Mouse (Mus musculus) hindbrain, embryonic 13.5 days (tissue): Measurements from ENCODE around the gene Ccdc51. TPM values are rescaled to one million over a fixed set of nuclear protein-coding genes. Genes with fewer than 3 reads are reported as not detected.

ENCODE experiments used
- ATAC-seq: fragments of 200-750 bp; cut with Nextera tagmentation; 2 replicates; pipeline ENCODE4 v1.8.0; 2017; ENCODE audit warnings: moderate TSS enrichment; ENCODE audit not compliant: low FRiP score
- H3K27ac ChIP-seq: fragments of 300-500 bp; sonication (generic); 2 replicates; pipeline ENCODE4 v1.5.1; 2015; ENCODE audit warnings: inconsistent platforms, mild to moderate bottlenecking, moderate library complexity
- H3K27me3 ChIP-seq: fragments of 300-500 bp; sonication (generic); 2 replicates; pipeline ENCODE4 v1.6.1; 2015; ENCODE audit warnings: mild to moderate bottlenecking, inconsistent platforms
- H3K36me3 ChIP-seq: fragments of 300-500 bp; sonication (generic); 2 replicates; pipeline ENCODE4 v1.6.1; 2015; ENCODE audit warnings: mild to moderate bottlenecking, inconsistent platforms
- H3K4me1 ChIP-seq: fragments of 300-500 bp; sonication (generic); replicated peaks from 2 replicates; pipeline ENCODE4 v1.6.1; 2015; ENCODE audit warnings: inconsistent platforms
- H3K4me2 ChIP-seq: fragments of 300-500 bp; sonication (generic); 2 replicates; pipeline ENCODE4 v1.6.1; 2015; ENCODE audit warnings: inconsistent platforms, mild to moderate bottlenecking, moderate library complexity
- H3K4me3 ChIP-seq: fragments of 300-500 bp; sonication (generic); 2 replicates; pipeline ENCODE4 v1.5.1; 2015; ENCODE audit warnings: mild to moderate bottlenecking, inconsistent platforms
- H3K9ac ChIP-seq: fragments of 300-500 bp; sonication (generic); 2 replicates; pipeline ENCODE4 v1.6.1; 2015; ENCODE audit warnings: mild to moderate bottlenecking, inconsistent platforms
- H3K9me3 ChIP-seq: fragments of 300-500 bp; sonication (generic); 2 replicates; pipeline ENCODE4 v1.6.1; 2016; ENCODE audit warnings: inconsistent platforms
- WGBS: fragments of 180-500 bp; shearing (Covaris S2); methylation state at CpG from one replicate; pipeline ENCODE4 v1.1.7; 2015; 5-methylcytosine and 5-hydroxymethylcytosine counted together
- polyA plus RNA-seq: library from polyadenylated mRNA; unstranded; fragments of >200 nt; fragmentation: Nextera tagmentation; extraction: Ambion mirVana; gene quantifications from 2 replicates; pipeline ENCODE4 v1.2.1, GENCODE M21; 2015

Ccdc51 gene
- polyA plus RNA-seq, 1 experiment from 2014 or later = 14.7 TPM

DNA sequence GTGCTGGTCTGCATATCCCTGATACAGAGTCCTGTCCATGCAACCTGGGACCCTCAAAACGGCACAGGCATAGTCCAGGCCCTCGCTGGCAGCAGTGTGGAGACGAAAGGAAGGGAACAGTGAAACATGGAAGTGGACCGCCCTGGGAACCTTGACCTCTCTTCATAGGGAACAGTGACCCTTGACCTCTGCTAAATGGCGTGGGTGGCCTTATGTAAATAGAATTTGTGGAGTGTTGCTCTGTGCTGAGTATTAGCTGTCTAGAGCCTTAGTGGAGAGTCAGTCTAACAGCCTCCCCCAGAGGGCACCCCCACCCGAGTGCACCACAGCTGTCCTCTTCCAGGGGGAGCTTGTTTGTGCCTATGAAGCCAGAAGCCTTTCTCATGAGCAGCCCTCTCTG, 10.5 kb downstream of the Ccdc51 start:
- Histone ChIP-seq H3K9ac (no peak overlapping the region), H3K4me3 (no peak overlapping the region), H3K27ac (no peak overlapping the region), H3K27me3 (no peaks in the 10 kb centered on the region), H3K4me1 (peaks cover 37% of the 10 kb centered on the region), H3K4me2 (no peak overlapping the region), H3K36me3 (peaks cover 35% of the 10 kb centered on the region), H3K9me3 (no peaks in the 10 kb centered on the region)
- 35% methylated on average over 6 of the region's 6 CpGs for WGBS
- ATAC-seq = no peak

GRCm38 (mm10) chr9:109093786-109094552, 11.7 kb downstream of the Ccdc51 start:
- WGBS = 13% methylated on average over 11 of the region's 11 CpGs

GRCm38 (mm10) chr9:109094553-109095136, 12.4 kb downstream of the Ccdc51 start:
- H3K36me3 ChIP-seq = peaks cover 31% of the 10 kb centered on the region
- peak overlapping the region; percentile 95 for H3K4me2 ChIP-seq
- peak overlapping the region; percentile 100 for H3K27ac ChIP-seq
- peaks cover 51% of the 10 kb centered on the region for H3K4me1 ChIP-seq
- under 1% methylated on average over 21 of the region's 21 CpGs for WGBS
- peak overlapping the region; percentile 97 for H3K9ac ChIP-seq
- peak; percentile 9; the same call in 1 of the 2 replicates for ATAC-seq
- peak overlapping the region; percentile 69 for H3K4me3 ChIP-seq
- no peaks in the 10 kb centered on the region for H3K9me3 ChIP-seq
- no peaks in the 10 kb centered on the region for H3K27me3 ChIP-seq

More at GRCm38 (mm10) chr9:109093786-109094552, 11.7 kb downstream of the Ccdc51 start:
- peak overlapping the region; percentile 97 for H3K9ac ChIP-seq
- ATAC-seq = 0 out of 2 replicates have a peak, but pooled peaks have one; percentile 0
- H3K27ac ChIP-seq = peak overlapping the region; percentile 100
- H3K36me3 ChIP-seq = peaks cover 34% of the 10 kb centered on the region
- peak overlapping the region; percentile 95 for H3K4me2 ChIP-seq
- peaks cover 44% of the 10 kb centered on the region for H3K4me1 ChIP-seq
- no peaks in the 10 kb centered on the region for H3K27me3 ChIP-seq
- H3K4me3 ChIP-seq = peak overlapping the region; percentile 69
- H3K9me3 ChIP-seq = no peaks in the 10 kb centered on the region

- peaks cover 34% of the 10 kb centered on the region for H3K36me3 ChIP-seq
- H3K4me2 ChIP-seq = peak within 1 kb of the TSS; percentile 95
- under 1% methylated on average over 89 of the region's 102 CpGs for WGBS
- peak; percentile 67 for ATAC-seq
- peak within 1 kb of the TSS; percentile 97 for H3K9ac ChIP-seq
- no peaks in the 10 kb centered on the region for H3K9me3 ChIP-seq
- peaks cover 58% of the 10 kb centered on the region for H3K4me1 ChIP-seq
- no peaks in the 10 kb centered on the region for H3K27me3 ChIP-seq
- H3K27ac ChIP-seq = peak within 1 kb of the TSS; percentile 100
- peak within 1 kb of the TSS; percentile 69 for H3K4me3 ChIP-seq
Measured at GRCm38 (mm10) chr9:109095137-109095982, 13.1 kb downstream of the Ccdc51 start, which contains the start of gene Plxnb1. Gene Plxnb1 (plus strand): TSS chr9:109095389.

DNA sequence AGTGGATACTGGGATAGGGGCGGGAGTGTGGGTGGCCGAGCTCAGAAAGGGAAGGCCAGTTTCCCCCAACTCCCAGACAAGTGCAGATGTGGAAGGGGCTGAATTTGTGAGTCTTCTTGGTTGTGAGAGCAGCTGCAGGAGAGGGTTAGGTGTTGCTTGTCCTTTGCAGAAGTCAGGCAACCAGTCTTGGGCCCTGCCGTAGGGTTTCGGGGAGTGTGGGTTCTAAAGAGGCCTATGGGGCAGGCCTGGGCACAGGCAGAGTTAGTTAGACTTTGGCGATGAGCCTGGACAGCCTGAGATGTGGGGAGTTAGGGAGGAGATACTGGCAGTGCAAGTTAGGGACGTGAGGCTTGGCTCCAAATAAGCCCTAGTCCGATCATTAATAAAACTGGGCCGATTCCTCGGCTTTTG, 14.0 kb downstream of the Ccdc51 start:
- Histone ChIP-seq H3K4me1 (peaks cover 64% of the 10 kb centered on the region), H3K36me3 (peaks cover 34% of the 10 kb centered on the region), H3K4me2 (peak overlapping the region; percentile 95), H3K9ac (peak overlapping the region; percentile 97), H3K27ac (peak overlapping the region; percentile 100), H3K4me3 (peak overlapping the region; percentile 69), H3K9me3 (no peaks in the 10 kb centered on the region), H3K27me3 (no peaks in the 10 kb centered on the region)
- WGBS = 7% methylated on average over 9 of the region's 9 CpGs
- ATAC-seq = no peak

- 10% methylated on average over 6 of the region's 6 CpGs for WGBS
- no peak for ATAC-seq
Measured at GRCm38 (mm10) chr9:109096856-109097255, 14.6 kb downstream of the Ccdc51 start.

DNA sequence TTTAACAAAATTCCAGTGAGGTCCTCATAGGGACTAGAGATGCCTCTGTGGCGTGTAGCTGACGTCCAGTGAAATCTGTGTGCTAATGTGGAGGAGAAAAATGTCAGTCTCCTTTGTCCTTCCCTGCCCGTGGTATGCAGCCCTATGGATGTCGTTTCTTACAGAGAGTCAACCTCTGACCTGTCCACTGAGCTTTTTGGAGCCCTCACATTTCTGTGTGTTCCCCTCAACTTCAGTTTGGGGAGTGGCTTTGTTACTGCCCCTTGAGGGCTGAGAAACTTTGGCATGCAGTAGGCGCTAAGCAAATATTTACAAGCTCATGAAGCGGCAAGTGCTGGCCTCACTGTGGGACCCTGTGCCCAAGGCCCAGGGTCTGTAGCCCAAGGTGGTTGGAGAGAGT, 15.0 kb downstream of the Ccdc51 start:
- H3K36me3 ChIP-seq = peaks cover 35% of the 10 kb centered on the region
- no peaks in the 10 kb centered on the region for H3K27me3 ChIP-seq
- peaks cover 67% of the 10 kb centered on the region for H3K4me1 ChIP-seq
- WGBS = 6% methylated on average over 6 of the region's 6 CpGs
- no peaks in the 10 kb centered on the region for H3K9me3 ChIP-seq
- H3K9ac ChIP-seq = peak overlapping the region; percentile 97
- peak overlapping the region; percentile 100 for H3K27ac ChIP-seq
- ATAC-seq = no peak
- peak overlapping the region; percentile 69 for H3K4me3 ChIP-seq
- peak overlapping the region; percentile 95 for H3K4me2 ChIP-seq

More at GRCm38 (mm10) chr9:109096856-109097255, 14.6 kb downstream of the Ccdc51 start:
- Histone ChIP-seq H3K4me3 (peak overlapping the region; percentile 69), H3K9me3 (no peaks in the 10 kb centered on the region), H3K27me3 (no peaks in the 10 kb centered on the region), H3K4me2 (peak overlapping the region; percentile 95), H3K27ac (peak overlapping the region; percentile 100), H3K36me3 (peaks cover 34% of the 10 kb centered on the region), H3K9ac (peak overlapping the region; percentile 97), H3K4me1 (peaks cover 64% of the 10 kb centered on the region)

DNA sequence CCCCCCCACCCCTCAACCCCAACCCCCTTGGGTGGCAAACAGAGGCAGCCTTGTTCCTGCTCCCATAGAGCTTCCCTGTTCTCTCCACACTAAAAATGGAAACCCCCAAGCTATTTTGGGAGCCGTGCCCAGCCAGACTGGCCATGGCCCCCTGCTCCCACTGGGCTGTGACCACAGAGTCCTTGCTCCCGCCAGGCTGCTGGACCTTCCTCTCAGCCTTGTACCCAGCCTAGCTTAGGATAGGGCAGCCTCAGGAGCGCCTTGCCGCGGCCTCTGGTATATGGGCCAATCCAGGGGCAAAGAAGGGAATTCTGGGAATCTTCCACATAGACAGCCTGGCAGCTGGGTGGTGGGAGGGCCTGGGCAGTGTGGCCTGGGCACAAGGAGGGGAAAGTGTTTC, 15.5 kb downstream of the Ccdc51 start:
- Histone ChIP-seq H3K9me3 (no peaks in the 10 kb centered on the region), H3K27me3 (no peaks in the 10 kb centered on the region), H3K27ac (peak overlapping the region; percentile 100), H3K4me2 (peak overlapping the region; percentile 95), H3K9ac (peak overlapping the region; percentile 97), H3K36me3 (peaks cover 35% of the 10 kb centered on the region), H3K4me1 (peaks cover 67% of the 10 kb centered on the region), H3K4me3 (peak overlapping the region; percentile 69)
- WGBS = 38% methylated on average over 5 of the region's 5 CpGs
- no peak for ATAC-seq

DNA sequence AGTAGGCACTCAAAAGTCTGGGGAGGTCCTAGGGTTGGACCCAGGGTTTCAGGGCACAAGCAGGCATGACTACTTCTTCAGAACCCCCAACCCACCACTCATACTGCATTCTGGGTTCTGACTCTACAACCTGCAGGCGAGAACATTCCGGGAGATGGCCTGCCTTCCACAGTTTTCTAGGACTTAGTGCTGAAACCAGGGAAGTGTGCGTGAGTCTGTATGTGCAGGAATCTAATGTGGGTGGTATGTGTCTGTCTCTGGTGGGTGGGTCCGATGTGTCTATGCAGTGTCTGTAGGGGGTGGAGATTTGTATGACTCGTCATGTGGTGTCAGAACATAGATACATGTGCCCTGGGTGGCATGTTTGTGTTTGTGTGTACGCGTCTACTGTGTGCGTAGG, 16.1 kb downstream of the Ccdc51 start:
- Histone ChIP-seq H3K4me3 (peak overlapping the region; percentile 69), H3K36me3 (peaks cover 41% of the 10 kb centered on the region), H3K9ac (peak overlapping the region; percentile 97), H3K4me1 (peaks cover 64% of the 10 kb centered on the region), H3K9me3 (no peaks in the 10 kb centered on the region), H3K4me2 (peak overlapping the region; percentile 95), H3K27ac (peak overlapping the region; percentile 100), H3K27me3 (no peaks in the 10 kb centered on the region)
- ATAC-seq = no peak
- WGBS = 82% methylated on average over 8 of the region's 8 CpGs

DNA sequence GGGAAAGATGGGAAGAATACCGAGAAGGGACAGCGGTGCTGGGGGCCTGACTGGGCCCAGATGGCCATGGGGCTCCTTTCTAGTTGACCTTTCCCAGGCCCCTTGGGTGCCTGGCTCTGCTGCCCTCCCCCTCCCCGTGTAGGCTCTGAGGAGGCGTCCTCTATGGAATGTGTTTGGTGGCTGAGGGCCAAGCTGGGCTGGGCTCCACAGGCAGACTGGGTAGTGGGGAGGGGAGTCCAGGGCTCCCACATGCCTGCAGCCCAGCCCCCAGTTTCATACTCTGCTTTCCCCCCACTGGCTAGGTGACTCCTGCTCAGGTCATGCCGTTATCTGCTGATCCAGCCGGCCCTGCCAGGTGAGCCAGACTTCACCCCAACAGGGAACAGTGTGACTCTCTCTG, 16.7 kb downstream of the Ccdc51 start:
- peak overlapping the region; percentile 95 for H3K4me2 ChIP-seq
- H3K9me3 ChIP-seq = no peaks in the 10 kb centered on the region
- 46% methylated on average over 6 of the region's 6 CpGs for WGBS
- peaks cover 47% of the 10 kb centered on the region for H3K36me3 ChIP-seq
- H3K27ac ChIP-seq = peak overlapping the region; percentile 100
- H3K4me3 ChIP-seq = peak overlapping the region; percentile 69
- peaks cover 66% of the 10 kb centered on the region for H3K4me1 ChIP-seq
- ATAC-seq = no peak
- no peaks in the 10 kb centered on the region for H3K27me3 ChIP-seq
- H3K9ac ChIP-seq = peak overlapping the region; percentile 97

- Histone ChIP-seq H3K27ac (no peak overlapping the region), H3K4me3 (no peak overlapping the region), H3K4me2 (no peak overlapping the region), H3K36me3 (peaks cover 61% of the 10 kb centered on the region), H3K9ac (peak overlapping the region; percentile 46; the same call in 1 of the 2 replicates), H3K9me3 (no peaks in the 10 kb centered on the region), H3K27me3 (no peaks in the 10 kb centered on the region), H3K4me1 (peaks cover 68% of the 10 kb centered on the region)
- 88% methylated on average over 20 of the region's 20 CpGs for WGBS
- no peak for ATAC-seq
Measured at GRCm38 (mm10) chr9:109100307-109100928, 18.1 kb downstream of the Ccdc51 start.
